Mouse (Mus musculus): ENCODE data around the gene Syde2. TPM values are rescaled to one million over a fixed set of nuclear protein-coding genes. Genes with fewer than 3 reads are reported as not detected.

Gene Syde2
- polyA plus RNA-seq (2014; fragmentation: Nextera tagmentation; extraction: Ambion mirVana): 2.3 and 2.4 TPM in 2 replicates

- H3K36me3 ChIP-seq (ENCODE audit: control insufficient read depth, insufficient read depth, low read length): no peaks in the 10 kb centered on the region
- WGBS: under 1% methylated on average over 28 of the region's 65 CpGs
- no peaks in the 10 kb centered on the region for H3K9me3 ChIP-seq (ENCODE audit: control insufficient read depth, low read length)
- 0 out of 2 replicates have a peak, but pooled peaks cover 3% of the 10 kb centered on the region for H3K27me3 ChIP-seq (replicated peaks; ENCODE audit: control insufficient read depth, insufficient read depth, low read length)
- H3K4me1 ChIP-seq (ENCODE audit: control insufficient read depth, insufficient read depth, low read length): peaks cover 8% of the 10 kb centered on the region
- DNase-seq (ENCODE audit: low spot score) (peak; percentile 93), ATAC-seq (ENCODE audit: low read depth) (peak; percentile 91)
- H3K4me3 ChIP-seq (ENCODE audit: low read depth, low read length): peak within 1 kb of the TSS; percentile 77
- peak within 1 kb of the TSS; percentile 90 for H3K27ac ChIP-seq (replicated peaks; ENCODE audit: low read depth, low read length)
- H3K4me2 ChIP-seq (ENCODE audit: low read depth, low read length): peak within 1 kb of the TSS; percentile 86
- peak within 1 kb of the TSS; percentile 90 for H3K9ac ChIP-seq (ENCODE audit: low read depth, low read length)
Observed at GRCm38 (mm10) chr3:145987268-145987969, at the start of gene Syde2. Gene Syde2, plus strand, starts transcription at chr3:145987870.

GRCm38 (mm10) chr3:145938405-145939349, 49.0 kb upstream of the Syde2 start:
- no peaks in the 10 kb centered on the region for H3K27me3 ChIP-seq (replicated peaks; ENCODE audit: control insufficient read depth, insufficient read depth, low read length)
- 27% methylated on average over 34 of the region's 50 CpGs for WGBS
- peak overlapping the region; percentile 98 for H3K4me3 ChIP-seq (ENCODE audit: low read depth, low read length)
- peak overlapping the region; percentile 62 for H3K4me2 ChIP-seq (ENCODE audit: low read depth, low read length)
- H3K9ac ChIP-seq (ENCODE audit: low read depth, low read length): peak overlapping the region; percentile 94
- no peak for DNase-seq (ENCODE audit: low spot score)
- ATAC-seq (ENCODE audit: low read depth): no peak
- H3K27ac ChIP-seq (replicated peaks; ENCODE audit: low read depth, low read length): peak overlapping the region; percentile 67; the same call in 1 of the 2 replicates
- no peaks in the 10 kb centered on the region for H3K9me3 ChIP-seq (ENCODE audit: control insufficient read depth, low read length)
- H3K4me1 ChIP-seq (ENCODE audit: control insufficient read depth, insufficient read depth, low read length): peaks cover 6% of the 10 kb centered on the region; the same call in 1 of the 2 replicates
- H3K36me3 ChIP-seq (ENCODE audit: control insufficient read depth, insufficient read depth, low read length): peaks cover 34% of the 10 kb centered on the region

- no peak overlapping the region for H3K9ac ChIP-seq (ENCODE audit: low read depth, low read length)
- 85% methylated on average over 12 of the region's 12 CpGs for WGBS
Observed at GRCm38 (mm10) chr3:145939402-145939801, 48.3 kb upstream of the Syde2 start.

GRCm38 (mm10) chr3:145939971-145940370, 47.7 kb upstream of the Syde2 start:
- no peak for DNase-seq (ENCODE audit: low spot score)
- Histone ChIP-seq H3K9me3 (ENCODE audit: control insufficient read depth, low read length) (no peaks in the 10 kb centered on the region), H3K4me1 (ENCODE audit: control insufficient read depth, insufficient read depth, low read length) (peaks cover 6% of the 10 kb centered on the region; the same call in 1 of the 2 replicates), H3K4me2 (ENCODE audit: low read depth, low read length) (no peak overlapping the region), H3K4me3 (ENCODE audit: low read depth, low read length) (no peak overlapping the region), H3K9ac (ENCODE audit: low read depth, low read length) (no peak overlapping the region), H3K27ac (replicated peaks; ENCODE audit: low read depth, low read length) (no peak overlapping the region), H3K36me3 (ENCODE audit: control insufficient read depth, insufficient read depth, low read length) (peaks cover 44% of the 10 kb centered on the region), H3K27me3 (replicated peaks; ENCODE audit: control insufficient read depth, insufficient read depth, low read length) (no peaks in the 10 kb centered on the region)
- WGBS: 88% methylated on average over 4 of the region's 4 CpGs
- no peak for ATAC-seq (ENCODE audit: low read depth)

More at GRCm38 (mm10) chr3:145939402-145939801, 48.3 kb upstream of the Syde2 start:
- Histone ChIP-seq H3K4me1 (ENCODE audit: control insufficient read depth, insufficient read depth, low read length) (peaks cover 6% of the 10 kb centered on the region; the same call in 1 of the 2 replicates), H3K4me3 (ENCODE audit: low read depth, low read length) (peak overlapping the region; percentile 98; the same call in 1 of the 2 replicates), H3K4me2 (ENCODE audit: low read depth, low read length) (peak overlapping the region; percentile 62), H3K27me3 (replicated peaks; ENCODE audit: control insufficient read depth, insufficient read depth, low read length) (no peaks in the 10 kb centered on the region), H3K9me3 (ENCODE audit: control insufficient read depth, low read length) (no peaks in the 10 kb centered on the region), H3K36me3 (ENCODE audit: control insufficient read depth, insufficient read depth, low read length) (peaks cover 38% of the 10 kb centered on the region), H3K27ac (replicated peaks; ENCODE audit: low read depth, low read length) (no peak overlapping the region)
- DNase-seq (ENCODE audit: low spot score) (no peak), ATAC-seq (ENCODE audit: low read depth) (no peak)

- Histone ChIP-seq H3K9ac (ENCODE audit: low read depth, low read length) (no peak overlapping the region), H3K36me3 (ENCODE audit: control insufficient read depth, insufficient read depth, low read length) (peaks cover 49% of the 10 kb centered on the region), H3K9me3 (ENCODE audit: control insufficient read depth, low read length) (no peaks in the 10 kb centered on the region), H3K27ac (replicated peaks; ENCODE audit: low read depth, low read length) (no peak overlapping the region), H3K4me3 (ENCODE audit: low read depth, low read length) (no peak overlapping the region), H3K4me1 (ENCODE audit: control insufficient read depth, insufficient read depth, low read length) (peaks cover 6% of the 10 kb centered on the region; the same call in 1 of the 2 replicates), H3K4me2 (ENCODE audit: low read depth, low read length) (no peak overlapping the region), H3K27me3 (replicated peaks; ENCODE audit: control insufficient read depth, insufficient read depth, low read length) (no peaks in the 10 kb centered on the region)
- DNase-seq (ENCODE audit: low spot score) (peak; percentile 59), ATAC-seq (ENCODE audit: low read depth) (no peak)
- WGBS: 12% methylated on average over 3 of the region's 3 CpGs
Observed at GRCm38 (mm10) chr3:145941971-145942370, 45.7 kb upstream of the Syde2 start.

GRCm38 (mm10) chr3:145944348-145944747, 43.3 kb upstream of the Syde2 start:
- Histone ChIP-seq H3K36me3 (ENCODE audit: control insufficient read depth, insufficient read depth, low read length) (peaks cover 48% of the 10 kb centered on the region), H3K9ac (ENCODE audit: low read depth, low read length) (no peak overlapping the region), H3K4me3 (ENCODE audit: low read depth, low read length) (no peak overlapping the region), H3K9me3 (ENCODE audit: control insufficient read depth, low read length) (no peaks in the 10 kb centered on the region), H3K27ac (replicated peaks; ENCODE audit: low read depth, low read length) (no peak overlapping the region), H3K4me2 (ENCODE audit: low read depth, low read length) (no peak overlapping the region), H3K27me3 (replicated peaks; ENCODE audit: control insufficient read depth, insufficient read depth, low read length) (no peaks in the 10 kb centered on the region), H3K4me1 (ENCODE audit: control insufficient read depth, insufficient read depth, low read length) (0 out of 2 replicates have a peak, but pooled peaks cover under 1% of the 10 kb centered on the region)
- ATAC-seq (ENCODE audit: low read depth) (no peak), DNase-seq (ENCODE audit: low spot score) (no peak)
- whole genome bisulfite sequencing: 88% methylated on average over 7 of the region's 7 CpGs

GRCm38 (mm10) chr3:145945904-145946303, 41.8 kb upstream of the Syde2 start:
- no peak for DNase-seq (ENCODE audit: low spot score)
- ATAC-seq (ENCODE audit: low read depth): no peak
- H3K27me3 ChIP-seq (replicated peaks; ENCODE audit: control insufficient read depth, insufficient read depth, low read length): no peaks in the 10 kb centered on the region
- no peak overlapping the region for H3K27ac ChIP-seq (replicated peaks; ENCODE audit: low read depth, low read length)
- peaks cover 38% of the 10 kb centered on the region for H3K36me3 ChIP-seq (ENCODE audit: control insufficient read depth, insufficient read depth, low read length)
- no peak overlapping the region for H3K4me3 ChIP-seq (ENCODE audit: low read depth, low read length)
- H3K4me2 ChIP-seq (ENCODE audit: low read depth, low read length): no peak overlapping the region
- H3K9ac ChIP-seq (ENCODE audit: low read depth, low read length): no peak overlapping the region
- no peaks in the 10 kb centered on the region for H3K9me3 ChIP-seq (ENCODE audit: control insufficient read depth, low read length)
- WGBS: 90% methylated on average over 3 of the region's 3 CpGs
- peaks cover 4% of the 10 kb centered on the region; the same call in 1 of the 2 replicates for H3K4me1 ChIP-seq (ENCODE audit: control insufficient read depth, insufficient read depth, low read length)

- no peak for ATAC-seq (ENCODE audit: low read depth)
- Histone ChIP-seq H3K27ac (replicated peaks; ENCODE audit: low read depth, low read length) (no peak overlapping the region), H3K9ac (ENCODE audit: low read depth, low read length) (no peak overlapping the region), H3K4me3 (ENCODE audit: low read depth, low read length) (no peak overlapping the region), H3K4me1 (ENCODE audit: control insufficient read depth, insufficient read depth, low read length) (peaks cover 4% of the 10 kb centered on the region; the same call in 1 of the 2 replicates), H3K36me3 (ENCODE audit: control insufficient read depth, insufficient read depth, low read length) (peaks cover 31% of the 10 kb centered on the region), H3K9me3 (ENCODE audit: control insufficient read depth, low read length) (no peaks in the 10 kb centered on the region), H3K4me2 (ENCODE audit: low read depth, low read length) (no peak overlapping the region), H3K27me3 (replicated peaks; ENCODE audit: control insufficient read depth, insufficient read depth, low read length) (no peaks in the 10 kb centered on the region)
- 18% methylated on average over 2 of the region's 2 CpGs for WGBS
- no peak for DNase-seq (ENCODE audit: low spot score)
Observed at GRCm38 (mm10) chr3:145946654-145947053, 41.0 kb upstream of the Syde2 start.

Measured in embryonic facial prominence, embryonic 14.5 days (tissue).